Mouse (Mus musculus) thymus, adult 2 months (tissue): ENCODE measurements around the gene Olfr665. TPM values are rescaled to one million over a fixed set of nuclear protein-coding genes. Genes with fewer than 3 reads are reported as not detected.

ENCODE experiments used
- DNase-seq: peaks from one replicate; pipeline ENCODE4 v3.0.0; 2021
- H3K27ac ChIP-seq: fragments of 200-500 bp; 2 replicates; pipeline ENCODE4 v1.5.1; 2012; ENCODE audit warnings: low read length, control low read depth; ENCODE audit not compliant: control insufficient read depth, insufficient read depth
- H3K27me3 ChIP-seq: fragments of 200-500 bp; 2 replicates; pipeline ENCODE4 v1.6.1; 2012; ENCODE audit warnings: mild to moderate bottlenecking, low read length, moderate library complexity, mixed read lengths; ENCODE audit not compliant: control insufficient read depth, insufficient read depth
- H3K36me3 ChIP-seq: fragments of 200-500 bp; 2 replicates; pipeline ENCODE4 v1.6.1; 2012; ENCODE audit warnings: mild to moderate bottlenecking, low read length, moderate library complexity; ENCODE audit not compliant: control insufficient read depth, insufficient read depth
- H3K4me1 ChIP-seq: fragments of 200-500 bp; replicated peaks from 2 replicates; pipeline ENCODE4 v1.6.1; 2012; ENCODE audit warnings: low read length; ENCODE audit not compliant: control insufficient read depth, insufficient read depth
- H3K4me3 ChIP-seq: fragments of 200-500 bp; 2 replicates; pipeline ENCODE4 v1.5.1; 2012; ENCODE audit warnings: mild to moderate bottlenecking, low read length, control low read depth, moderate library complexity; ENCODE audit not compliant: control insufficient read depth, insufficient read depth
- CTCF ChIP-seq: fragments of 200-500 bp; IDR thresholded peaks from 2 replicates; pipeline ENCODE4 v1.5.1; 2012; ENCODE audit warnings: mild to moderate bottlenecking, control low read depth, low read length, moderate library complexity, borderline replicate concordance; ENCODE audit not compliant: control insufficient read depth, poor library complexity, insufficient read depth; ENCODE audit errors: extremely low read depth
- POLR2A ChIP-seq: fragments of 200-500 bp; IDR thresholded peaks from 2 replicates; pipeline ENCODE4 v1.6.1; 2012; ENCODE audit warnings: mild to moderate bottlenecking, low read length, control low read depth, moderate library complexity; ENCODE audit not compliant: control insufficient read depth, poor library complexity, insufficient read depth; ENCODE audit errors: extremely low read depth
- WGBS: fragments of 180-500 bp; shearing (Covaris S2); methylation state at CpG from one replicate; pipeline ENCODE4 v1.1.7; 2018; 5-methylcytosine and 5-hydroxymethylcytosine counted together
- polyA plus RNA-seq: library from polyadenylated mRNA; depleted of rRNA; stranded (reverse); fragments of >200 nt; gene quantifications from 2 replicates; pipeline ENCODE4 v1.2.3, GENCODE M21; 2012; rRNA removed

The Olfr665 gene
- polyA plus RNA-seq, 1 experiment, result not detected

DNA sequence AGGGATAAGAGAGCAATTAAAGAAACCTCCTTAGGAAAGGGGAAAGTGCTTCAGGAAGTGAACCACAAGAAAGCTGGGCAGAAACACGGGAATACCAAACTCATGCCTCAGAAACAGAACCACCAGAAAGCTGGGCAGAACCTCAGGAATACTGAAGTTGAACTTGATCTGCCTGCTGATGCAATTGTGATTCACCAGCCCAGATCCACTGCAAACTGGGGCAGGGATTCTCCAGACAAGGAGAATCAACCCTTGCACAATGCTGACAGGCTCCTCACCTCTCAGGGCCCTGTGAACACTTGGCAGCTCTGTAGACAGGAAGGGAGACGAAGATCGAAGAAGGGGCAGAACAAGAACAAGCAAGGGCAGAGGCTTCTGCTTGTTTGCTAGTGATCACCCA is 16.4 kb upstream of the Olfr665 start:
- 88% methylated on average over 3 of the region's 3 CpGs for WGBS
- Histone ChIP-seq H3K27me3 (no peaks in the 10 kb centered on the region), H3K4me1 (no peaks in the 10 kb centered on the region), H3K4me3 (no peak overlapping the region), H3K36me3 (no peaks in the 10 kb centered on the region), H3K27ac (no peak overlapping the region)
- DNase-seq, result no peak
- no peak for TF ChIP-seq CTCF
- no peak for TF ChIP-seq POLR2A

DNA sequence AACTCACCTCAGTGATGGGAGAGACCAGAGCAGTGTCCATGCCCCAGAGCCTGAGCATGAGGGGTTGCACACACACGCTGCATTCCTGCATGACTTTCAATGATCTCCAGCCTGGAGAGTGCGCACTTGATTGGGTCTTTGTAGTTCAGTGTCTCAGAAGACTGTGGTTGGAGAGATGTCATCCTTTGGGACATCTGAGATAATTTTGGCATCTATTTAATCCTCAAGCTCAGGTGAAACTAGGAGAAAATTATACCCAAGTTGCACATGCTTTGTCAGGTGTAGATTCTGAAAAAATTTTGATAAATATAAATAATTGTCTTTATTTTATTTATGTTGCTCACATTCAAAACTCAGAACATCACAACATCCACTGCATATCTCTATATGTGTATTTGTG is 18.0 kb downstream of the Olfr665 start, which contains the start of gene Olfr666:
Gene Olfr666, minus strand, starts transcription at position 101 of the 400 bp plus-strand sequence.
- WGBS, result 90% methylated on average over 2 of the region's 2 CpGs
- no peak for TF ChIP-seq POLR2A
- no peak for TF ChIP-seq CTCF
- no peak for DNase-seq
- Histone ChIP-seq H3K27ac (no peak within 1 kb of the TSS), H3K4me1 (no peaks in the 10 kb centered on the region), H3K36me3 (no peaks in the 10 kb centered on the region), H3K27me3 (no peaks in the 10 kb centered on the region), H3K4me3 (no peak within 1 kb of the TSS)

DNA sequence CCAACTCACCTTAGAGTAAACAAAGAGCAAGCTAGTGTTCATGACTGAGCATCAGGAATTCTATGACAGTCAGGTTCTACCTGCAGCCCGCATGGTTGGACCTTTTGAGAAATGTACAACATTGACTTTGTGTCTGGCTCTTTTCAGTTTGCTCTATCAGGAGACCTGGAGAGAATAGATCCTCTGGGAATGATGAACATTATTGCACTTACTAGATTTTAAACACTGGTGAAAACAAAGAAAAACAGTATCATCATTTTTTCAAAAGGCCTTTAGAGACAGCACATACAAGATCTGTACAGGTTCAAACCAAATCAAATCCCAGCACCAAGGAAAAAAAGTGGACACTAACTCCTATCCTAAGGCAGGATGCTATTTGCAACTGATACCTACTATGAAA is 43.6 kb downstream of the Olfr665 start, which contains the start of gene Olfr667:
Gene Olfr667, minus strand, starts transcription at position 101 of the 400 bp plus-strand sequence.
- H3K36me3 ChIP-seq, result no peaks in the 10 kb centered on the region

DNA sequence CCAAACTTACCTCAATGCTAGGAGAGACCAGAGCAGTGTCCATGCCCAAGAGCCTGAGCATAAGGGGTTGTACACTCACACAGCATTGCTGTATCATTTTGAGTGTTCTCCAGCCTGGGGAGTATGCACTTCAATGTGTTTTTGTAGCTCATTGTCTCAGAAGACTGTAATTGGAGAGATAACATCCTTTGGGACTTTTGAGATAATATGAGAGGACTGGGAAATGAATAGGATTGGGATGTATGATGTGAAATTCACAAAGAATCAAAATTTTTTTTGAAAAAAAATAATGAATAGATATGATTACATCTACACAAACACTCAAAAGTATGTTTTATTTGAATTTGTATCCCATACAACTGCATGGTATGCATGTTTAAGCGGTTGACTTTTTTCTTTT is 50.1 kb downstream of the Olfr665 start, which contains the start of gene Olfr668:
Gene Olfr668, minus strand, starts transcription at position 101 of the 400 bp plus-strand sequence.
- Histone ChIP-seq H3K27me3 (no peaks in the 10 kb centered on the region), H3K4me3 (no peak within 1 kb of the TSS), H3K4me1 (no peaks in the 10 kb centered on the region), H3K36me3 (no peaks in the 10 kb centered on the region), H3K27ac (no peak within 1 kb of the TSS)
- no peak for DNase-seq
- no peak for TF ChIP-seq POLR2A
- TF ChIP-seq CTCF, result no peak
- 75% methylated on average over 1 of the region's 1 CpGs for WGBS

More for the DNA sequence above, 43.6 kb downstream of the Olfr665 start, which contains the start of gene Olfr667:
- no peak for TF ChIP-seq POLR2A
- TF ChIP-seq CTCF, result no peak
- WGBS, result 95% methylated on average over 1 of the region's 1 CpGs
- DNase-seq, result no peak
- no peak within 1 kb of the TSS for H3K27ac ChIP-seq
- no peak within 1 kb of the TSS for H3K4me3 ChIP-seq
- H3K27me3 ChIP-seq, result no peaks in the 10 kb centered on the region
- no peaks in the 10 kb centered on the region for H3K4me1 ChIP-seq

Other genes with a start within 250 kb of the Olfr665 start
- gene Olfr658, start 230.7 kb upstream of the Olfr665 start, polyA plus RNA-seq, result not detected in 2 replicates
- gene Olfr659, start 211.3 kb upstream of the Olfr665 start, polyA plus RNA-seq, result not detected in 2 replicates
- not detected in 2 replicates for gene Olfr661, start 191.5 kb upstream of the Olfr665 start, polyA plus RNA-seq
- gene Usp17le, start 100.6 kb upstream of the Olfr665 start, polyA plus RNA-seq, result 0.08 and 0.12 TPM in 2 replicates
- not detected in 2 replicates for gene Usp17lb, start 35.4 kb upstream of the Olfr665 start, polyA plus RNA-seq
- not detected in 2 replicates for gene Usp17la, start 21.0 kb upstream of the Olfr665 start, polyA plus RNA-seq
- not detected in 2 replicates for gene Olfr666, start 17.9 kb downstream of the Olfr665 start, polyA plus RNA-seq
- gene Olfr667, start 43.5 kb downstream of the Olfr665 start, polyA plus RNA-seq, result not detected in 2 replicates
- not detected in 2 replicates for gene Olfr668, start 50.0 kb downstream of the Olfr665 start, polyA plus RNA-seq
- gene Olfr669, start 56.2 kb downstream of the Olfr665 start, polyA plus RNA-seq, result not detected in 2 replicates
- not detected in 2 replicates for gene Olfr670, start 84.6 kb downstream of the Olfr665 start, polyA plus RNA-seq
- gene Olfr671, start 101.1 kb downstream of the Olfr665 start, polyA plus RNA-seq, result not detected in 2 replicates
- gene Olfr672, start 124.0 kb downstream of the Olfr665 start, polyA plus RNA-seq, result not detected in 2 replicates
- not detected in 2 replicates for gene Olfr675, start 150.4 kb downstream of the Olfr665 start, polyA plus RNA-seq
- gene Olfr676, start 154.7 kb downstream of the Olfr665 start, polyA plus RNA-seq, result not detected in 2 replicates
- not detected in 2 replicates for gene Olfr677, start 173.3 kb downstream of the Olfr665 start, polyA plus RNA-seq
- gene Olfr678, start 186.4 kb downstream of the Olfr665 start, polyA plus RNA-seq, result not detected in 2 replicates
- 0.01 TPM in 1 of 2 replicates, not detected in the other for gene Olfr679, start 203.2 kb downstream of the Olfr665 start, polyA plus RNA-seq
- gene Olfr680-ps1, start 214.8 kb downstream of the Olfr665 start, polyA plus RNA-seq, result not detected in 2 replicates
- gene Olfr681, start 238.8 kb downstream of the Olfr665 start, polyA plus RNA-seq, result not detected in 2 replicates